Mouse (Mus musculus) cerebellum, adult 18-20 months (tissue): ENCODE results near the gene 2310022B05Rik.

Source experiments
- DNase-seq, 2 experiments: peaks; one replicate each; pipeline ENCODE4 v3.0.0; 2021

Gene 2310022B05Rik

GRCm38 (mm10) chr8:124604066-124604465 is 59.1 kb downstream of the 2310022B05Rik start:
- DNase-seq = no peak

GRCm38 (mm10) chr8:124589393-124589792 is 73.8 kb downstream of the 2310022B05Rik start:
- DNase-seq = no peak

GRCm38 (mm10) chr8:124586556-124586955 is 76.6 kb downstream of the 2310022B05Rik start:
- no peak for DNase-seq
